Mouse (Mus musculus) megakaryocyte, adult 5-6 weeks (primary cell): Measurements from ENCODE around the gene Serpinb9f. TPM values are rescaled to one million over a fixed set of nuclear protein-coding genes. Genes with fewer than 3 reads are reported as not detected.
"Not testable (repeated sequence)": the region's sequence is repeated elsewhere in the genome, so short reads cannot be mapped to it uniquely, and the experiment has no call there.

ENCODE experiments used
- ATAC-seq: 2 replicates; pipeline ENCODE4 v1.8.0; 2016; ENCODE audit warnings: mild to moderate bottlenecking, inconsistent platforms; ENCODE audit not compliant: poor library complexity, severe bottlenecking
- total RNA-seq, 2 experiments: library from RNA; stranded (forward) in 1 of 2; stranded (reverse) in 1 of 2; fragments of 153-499, 151-499 nt in 1 of 2; fragments of 221-1000, 200-1000 nt in 1 of 2; gene quantifications; 2 replicates each; pipeline versions ENCODE4 v1.2.3 to v1.2.4; 2015 to 2017

The Serpinb9f gene
- total RNA-seq (2015) (not detected in 2 replicates), total RNA-seq (2017) (not detected in 2 replicates)

DNA sequence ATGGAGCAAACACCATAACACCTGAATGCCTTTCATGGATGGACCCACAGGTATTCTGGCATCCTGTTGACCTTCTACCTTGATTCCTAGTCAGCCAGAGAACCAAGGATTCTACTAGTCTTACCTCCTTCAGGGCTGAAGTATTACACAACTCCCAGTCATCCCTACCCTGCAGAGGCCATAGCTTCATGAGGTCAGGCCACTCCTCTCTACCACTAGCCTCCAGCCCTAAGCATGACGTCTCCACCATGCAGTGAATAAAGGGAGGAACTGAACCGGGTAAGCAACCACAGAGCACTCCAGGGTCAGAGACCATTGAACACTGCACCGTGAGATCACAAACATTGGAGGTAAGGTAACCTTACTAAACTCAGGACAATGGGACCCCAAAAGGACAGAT lies at the start of gene Serpinb9f:
Serpinb9f (plus strand) TSS at position 301 of the 400 bp plus-strand sequence.
- not testable (repeated sequence) for ATAC-seq

DNA sequence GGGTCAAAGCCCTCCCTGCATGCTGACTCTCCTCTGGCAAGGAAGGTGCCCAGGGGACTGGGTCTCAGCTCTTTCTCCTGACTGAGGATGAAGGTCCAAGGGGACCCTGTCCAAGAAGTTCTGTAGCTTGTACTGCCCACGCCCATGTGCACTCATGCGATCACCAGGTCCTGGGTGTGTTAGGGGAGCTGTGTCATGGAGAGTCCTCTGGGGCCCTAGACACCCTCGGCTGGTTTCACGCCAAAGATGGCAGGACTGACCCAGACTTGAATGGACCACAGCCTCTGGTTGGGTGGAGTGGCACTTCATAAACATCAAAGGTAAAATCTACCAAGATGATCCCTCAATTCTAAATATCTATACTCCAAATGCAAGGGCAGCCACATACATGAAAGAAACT lies 15.2 kb upstream of the Serpinb9f start:
- ATAC-seq = not testable (repeated sequence)

DNA sequence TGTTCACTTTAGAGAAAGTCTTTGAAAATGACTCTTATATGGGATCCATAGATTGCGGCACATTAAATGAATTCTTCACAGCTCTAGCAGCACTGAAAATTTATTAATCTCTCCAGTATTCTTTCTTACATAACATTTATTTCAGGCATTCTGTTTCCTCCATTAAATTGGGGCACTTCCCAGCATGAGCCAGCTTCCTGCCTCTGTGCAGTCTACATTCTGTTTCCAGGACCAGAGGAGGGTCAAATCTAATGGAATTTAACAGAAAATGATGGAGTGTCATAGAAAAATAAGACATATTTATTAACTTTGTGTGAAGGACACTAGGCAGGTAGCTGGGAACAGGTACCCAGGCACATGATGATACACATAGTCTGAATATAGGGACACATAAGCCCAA lies 32.8 kb downstream of the Serpinb9f start:
- ATAC-seq = not testable (repeated sequence)

Other genes with a start within 250 kb of the Serpinb9f start
- 0.07 TPM in 1 of 2 replicates, not detected in the other for gene Serpinb1b, start 245.5 kb upstream of the Serpinb9f start, total RNA-seq (2015)
- gene Serpinb1b, start 245.5 kb upstream of the Serpinb9f start, total RNA-seq (2017) = 0.12 TPM in 1 of 2 replicates, not detected in the other
- gene Serpinb9c, start 164.3 kb upstream of the Serpinb9f start, total RNA-seq (2015) = not detected in 2 replicates
- gene Serpinb9c, start 164.3 kb upstream of the Serpinb9f start, total RNA-seq (2017) = not detected in 2 replicates
- gene Serpinb9d, start 131.1 kb upstream of the Serpinb9f start, total RNA-seq (2015) = not detected in 2 replicates
- gene Serpinb9d, start 131.1 kb upstream of the Serpinb9f start, total RNA-seq (2017) = not detected in 2 replicates
- gene Serpinb9e, start 74.5 kb upstream of the Serpinb9f start, total RNA-seq (2015) = not detected in 2 replicates
- not detected in 2 replicates for gene Serpinb9e, start 74.5 kb upstream of the Serpinb9f start, total RNA-seq (2017)
- not detected in 2 replicates for gene Gm11397, start 71.7 kb downstream of the Serpinb9f start, total RNA-seq (2015)
- not detected in 2 replicates for gene Gm11397, start 71.7 kb downstream of the Serpinb9f start, total RNA-seq (2017)
- gene Serpinb9g, start 160.7 kb downstream of the Serpinb9f start, total RNA-seq (2015) = not detected in 2 replicates
- not detected in 2 replicates for gene Serpinb9g, start 160.7 kb downstream of the Serpinb9f start, total RNA-seq (2017)